Mouse (Mus musculus) layer of hippocampus, postnatal 14 days (tissue): ENCODE data around the gene Msgn1. TPM values are rescaled to one million over a fixed set of nuclear protein-coding genes. Genes with fewer than 3 reads are reported as not detected.

Experiments used
- DNase-seq, 2 experiments: peaks; one replicate each; pipeline ENCODE4 v3.0.0; 2021 to 2022; ENCODE audit warnings: low spot score in 2 of 2, mixed read lengths in 1 of 2
- total RNA-seq, 2 experiments: library from RNA; stranded (reverse); gene quantifications; 2 replicates each; pipeline ENCODE4 v1.2.3; 2021

Gene Msgn1
- total RNA-seq, 2 experiments from 2014 or later: not detected

- no peak for DNase-seq
Measured at GRCm38 (mm10) chr12:11200711-11201110, 8.1 kb downstream of the Msgn1 start.

GRCm38 (mm10) chr12:11198551-11198950 is 10.2 kb downstream of the Msgn1 start:
- DNase-seq: no peak

- DNase-seq: no peak
Measured at GRCm38 (mm10) chr12:11198026-11198425, 10.7 kb downstream of the Msgn1 start.

GRCm38 (mm10) chr12:11196830-11197229 is 11.9 kb downstream of the Msgn1 start:
- no peak for DNase-seq

GRCm38 (mm10) chr12:11196142-11196597 is 12.6 kb downstream of the Msgn1 start:
- peak; percentile 52 to 68 for DNase-seq

GRCm38 (mm10) chr12:11195031-11195430 is 13.7 kb downstream of the Msgn1 start:
- DNase-seq: no peak

- DNase-seq: peak; percentile 88 to 94
Measured at GRCm38 (mm10) chr12:11178486-11179154, 30.2 kb downstream of the Msgn1 start.

- peak in 1 of 2 experiments; percentile 10 for DNase-seq
Measured at GRCm38 (mm10) chr12:11177408-11178394, 31.1 kb downstream of the Msgn1 start.

- DNase-seq: no peak
Measured at GRCm38 (mm10) chr12:11158670-11159069, 50.1 kb downstream of the Msgn1 start.

Other genes starting within 250 kb of the Msgn1 start
- 1 to 10 TPM; 6.6 to 6.8 TPM for gene Kcns3, start 57.9 kb downstream of the Msgn1 start, total RNA-seq
- 1 to 10 TPM; 1.5 to 2.9 TPM for gene Gen1, start 56.8 kb upstream of the Msgn1 start, total RNA-seq
- 10 to 100 TPM; 31.3 to 34.1 TPM for gene Smc6, start 56.9 kb upstream of the Msgn1 start, total RNA-seq
- 100 to 1,000 TPM; 377 to 391 TPM for gene Vsnl1, start 227.6 kb upstream of the Msgn1 start, total RNA-seq
- under 1 TPM; 0.69 to 0.81 TPM for gene Rad51ap2, start 247.1 kb upstream of the Msgn1 start, total RNA-seq